Mouse (Mus musculus): Measurements from ENCODE around the gene Cpz.

The Cpz gene

GRCm38 (mm10) chr5:35525469-35526123, at the start of gene Cpz:
Gene Cpz, minus strand, starts transcription at chr5:35525698.
- DNase-seq, result peak; percentile 94

- DNase-seq, result peak; percentile 96
Observed at GRCm38 (mm10) chr5:35574653-35575599, 49.4 kb upstream of the Cpz start, which contains the start of gene Trmt44. Gene Trmt44, minus strand, starts transcription at chr5:35575070.

- DNase-seq, result no peak
Observed at GRCm38 (mm10) chr5:35571546-35571945, 46.0 kb upstream of the Cpz start.

- no peak for DNase-seq
Observed at GRCm38 (mm10) chr5:35566632-35567031, 41.1 kb upstream of the Cpz start.

- DNase-seq, result no peak
Observed at GRCm38 (mm10) chr5:35565217-35565616, 39.7 kb upstream of the Cpz start.

GRCm38 (mm10) chr5:35563449-35563848, 38.0 kb upstream of the Cpz start:
- peak; percentile 72 for DNase-seq

GRCm38 (mm10) chr5:35562616-35563015, 37.1 kb upstream of the Cpz start:
- DNase-seq, result no peak

GRCm38 (mm10) chr5:35559447-35559846, 33.9 kb upstream of the Cpz start:
- peak; percentile 39 for DNase-seq

GRCm38 (mm10) chr5:35557946-35558621, 32.6 kb upstream of the Cpz start:
- no peak for DNase-seq

- no peak for DNase-seq
Observed at GRCm38 (mm10) chr5:35556393-35556792, 30.9 kb upstream of the Cpz start.

- no peak for DNase-seq
Observed at GRCm38 (mm10) chr5:35552838-35553539, 27.5 kb upstream of the Cpz start.

- DNase-seq, result peak; percentile 50
Observed at GRCm38 (mm10) chr5:35551855-35552837, 26.6 kb upstream of the Cpz start.

GRCm38 (mm10) chr5:35546127-35546526, 20.6 kb upstream of the Cpz start:
- DNase-seq, result no peak

- DNase-seq, result no peak
Observed at GRCm38 (mm10) chr5:35541059-35541790, 15.7 kb upstream of the Cpz start.

GRCm38 (mm10) chr5:35540555-35540954, 15.1 kb upstream of the Cpz start:
- no peak for DNase-seq

GRCm38 (mm10) chr5:35539576-35539975, 14.1 kb upstream of the Cpz start:
- DNase-seq, result peak; percentile 73

GRCm38 (mm10) chr5:35538022-35538421, 12.5 kb upstream of the Cpz start:
- DNase-seq, result no peak

- no peak for DNase-seq
Observed at GRCm38 (mm10) chr5:35537474-35537873, 12.0 kb upstream of the Cpz start.

GRCm38 (mm10) chr5:35536271-35536670, 10.8 kb upstream of the Cpz start:
- peak; percentile 51 for DNase-seq

GRCm38 (mm10) chr5:35531586-35531985, 6.1 kb upstream of the Cpz start:
- DNase-seq, result peak; percentile 52

- DNase-seq, result peak; percentile 93
Observed at GRCm38 (mm10) chr5:35530442-35530841, 4.9 kb upstream of the Cpz start.
